Mouse (Mus musculus) ES-E14 (cell line): Measurements from ENCODE around the gene Pcyt2.

Experiments
- CHD2 ChIP-seq: IDR thresholded peaks from 2 replicates; pipeline ENCODE4 v1.6.1; 2014; ENCODE audit warnings: mild to moderate bottlenecking, low read depth, low read length, inconsistent platforms
- HCFC1 ChIP-seq: IDR thresholded peaks from 2 replicates; pipeline ENCODE4 v1.6.1; 2012; ENCODE audit warnings: low read length, inconsistent platforms, borderline replicate concordance; ENCODE audit not compliant: insufficient read depth
- MAFK ChIP-seq: IDR thresholded peaks from 2 replicates; pipeline ENCODE4 v1.6.1; 2014; ENCODE audit warnings: mild to moderate bottlenecking, low read depth, low read length, inconsistent platforms; ENCODE audit not compliant: insufficient read depth
- ZNF384 ChIP-seq: IDR thresholded peaks from 2 replicates; pipeline ENCODE4 v1.6.1; 2012; ENCODE audit warnings: low read depth, low read length, inconsistent platforms

- TF ChIP-seq MAFK (no peak), CHD2 (0 out of 2 replicates have a peak, but pooled peaks have one; percentile 66), ZNF384 (no peak), HCFC1 (0 out of 2 replicates have a peak, but pooled peaks have one; percentile 35)
Measured at GRCm38 (mm10) chr11:120617519-120618112, at the start of gene Pcyt2.
